Mouse (Mus musculus): ENCODE results near the gene Nid1. TPM values are rescaled to one million over a fixed set of nuclear protein-coding genes. Genes with fewer than 3 reads are reported as not detected.
"Not testable (repeated sequence)": the region's sequence is repeated elsewhere in the genome, so short reads cannot be mapped to it uniquely, and the experiment has no call there.

Nid1 gene
- total and polyA plus RNA-seq, 2 experiments, result 9.0 to 10.4 TPM

DNA sequence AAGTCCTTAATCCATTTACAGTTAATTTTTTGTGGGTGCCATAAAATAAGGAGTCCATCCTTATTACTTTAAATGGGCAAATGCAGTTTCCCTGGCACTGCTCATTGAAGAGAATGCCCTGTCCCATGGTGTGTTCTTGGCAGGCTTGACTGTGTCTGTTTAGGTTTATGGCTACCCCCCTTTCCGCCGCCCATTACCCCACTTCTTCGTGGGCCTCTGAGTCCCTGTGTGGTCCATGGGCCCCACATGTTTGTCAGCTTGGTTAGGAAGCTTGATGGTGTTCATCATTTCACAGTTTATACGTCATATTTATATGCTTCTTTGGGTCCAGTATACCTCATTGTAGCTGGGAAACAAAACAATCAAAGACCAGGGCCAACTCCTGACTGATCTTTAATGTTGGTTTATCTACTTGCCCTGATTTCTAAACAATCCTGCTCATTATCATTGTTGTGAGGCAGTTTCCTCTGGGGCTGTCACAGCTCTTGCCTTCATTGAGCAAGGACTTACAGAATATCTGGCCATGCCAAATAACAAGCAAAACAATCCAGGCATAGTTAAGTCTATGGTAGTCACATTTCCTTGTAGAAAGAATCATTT lies 20.9 kb downstream of the Nid1 start:
- no peak for DNase-seq (ENCODE audit: extremely low read depth, low read depth, low spot score)
- Histone ChIP-seq H3K27ac (replicated peaks; ENCODE audit: insufficient read depth, low read depth, low read length) (no peak overlapping the region), H3K27me3 (ENCODE audit: control insufficient read depth, insufficient read depth, low read length) (no peaks in the 10 kb centered on the region), H3K4me1 (ENCODE audit: control insufficient read depth, insufficient read depth, low read length) (no peaks in the 10 kb centered on the region; the same call in 1 of the 2 replicates), H3K9ac (ENCODE audit: low read depth, low read length) (no peak overlapping the region), H3K36me3 (ENCODE audit: control insufficient read depth, insufficient read depth, low read length) (no peaks in the 10 kb centered on the region), H3K79me2 (ENCODE audit: control insufficient read depth, insufficient read depth, low read length) (no peaks in the 10 kb centered on the region), H3K4me3 (ENCODE audit: insufficient read depth, low read depth, low read length) (no peak overlapping the region)
- 87% methylated on average over 4 of the region's 4 CpGs for WGBS
- TF ChIP-seq POLR2A (IDR thresholded peaks at IDR 0.05; ENCODE audit: extremely low read depth, insufficient read depth, low read length) (no peak), CTCF (IDR thresholded peaks at IDR 0.05; ENCODE audit: low read depth, low read length) (no peak)

DNA sequence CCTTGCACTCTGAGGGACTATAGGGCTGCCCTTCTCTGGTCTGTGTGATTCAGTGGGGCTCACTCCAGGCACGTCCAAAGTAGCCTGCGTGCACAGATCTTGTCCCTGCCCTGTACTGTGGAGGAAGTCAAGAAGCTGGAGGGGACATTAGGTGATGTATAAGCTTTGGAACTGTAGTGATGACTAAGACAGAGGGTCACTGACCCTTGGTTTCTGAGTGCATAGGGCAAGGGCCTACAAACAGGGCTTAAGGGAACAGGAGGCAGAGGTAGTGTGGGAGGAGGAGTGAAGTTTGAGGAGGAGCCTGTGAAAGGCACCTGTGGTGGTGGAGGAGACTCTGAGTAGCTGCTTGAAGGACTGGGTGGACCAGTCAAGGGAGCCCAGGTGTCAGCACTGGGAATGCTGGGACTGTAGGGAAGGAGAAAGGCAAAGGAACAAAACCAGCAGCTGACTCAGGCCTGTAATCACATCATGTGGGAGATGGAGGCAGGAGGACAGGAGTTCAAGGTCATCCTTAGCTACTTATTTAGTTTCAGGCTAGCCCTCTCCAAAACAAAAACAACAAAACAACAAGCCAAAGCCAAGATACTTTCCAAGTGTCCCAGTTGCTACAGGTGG lies 23.3 kb downstream of the Nid1 start:
- H3K4me1 ChIP-seq (ENCODE audit: control insufficient read depth, insufficient read depth, low read length), result peaks cover 6% of the 10 kb centered on the region
- H3K27ac ChIP-seq (replicated peaks; ENCODE audit: insufficient read depth, low read depth, low read length), result no peak overlapping the region
- TF ChIP-seq CTCF (IDR thresholded peaks at IDR 0.05; ENCODE audit: low read depth, low read length), result no peak
- TF ChIP-seq POLR2A (IDR thresholded peaks at IDR 0.05; ENCODE audit: extremely low read depth, insufficient read depth, low read length), result no peak
- no peaks in the 10 kb centered on the region for H3K79me2 ChIP-seq (ENCODE audit: control insufficient read depth, insufficient read depth, low read length)
- no peaks in the 10 kb centered on the region for H3K27me3 ChIP-seq (ENCODE audit: control insufficient read depth, insufficient read depth, low read length)
- DNase-seq (ENCODE audit: extremely low read depth, low read depth, low spot score), result no peak
- WGBS, result 83% methylated on average over 2 of the region's 2 CpGs
- H3K36me3 ChIP-seq (ENCODE audit: control insufficient read depth, insufficient read depth, low read length), result no peaks in the 10 kb centered on the region
- H3K4me3 ChIP-seq (ENCODE audit: insufficient read depth, low read depth, low read length), result no peak overlapping the region
- H3K9ac ChIP-seq (ENCODE audit: low read depth, low read length), result no peak overlapping the region

DNA sequence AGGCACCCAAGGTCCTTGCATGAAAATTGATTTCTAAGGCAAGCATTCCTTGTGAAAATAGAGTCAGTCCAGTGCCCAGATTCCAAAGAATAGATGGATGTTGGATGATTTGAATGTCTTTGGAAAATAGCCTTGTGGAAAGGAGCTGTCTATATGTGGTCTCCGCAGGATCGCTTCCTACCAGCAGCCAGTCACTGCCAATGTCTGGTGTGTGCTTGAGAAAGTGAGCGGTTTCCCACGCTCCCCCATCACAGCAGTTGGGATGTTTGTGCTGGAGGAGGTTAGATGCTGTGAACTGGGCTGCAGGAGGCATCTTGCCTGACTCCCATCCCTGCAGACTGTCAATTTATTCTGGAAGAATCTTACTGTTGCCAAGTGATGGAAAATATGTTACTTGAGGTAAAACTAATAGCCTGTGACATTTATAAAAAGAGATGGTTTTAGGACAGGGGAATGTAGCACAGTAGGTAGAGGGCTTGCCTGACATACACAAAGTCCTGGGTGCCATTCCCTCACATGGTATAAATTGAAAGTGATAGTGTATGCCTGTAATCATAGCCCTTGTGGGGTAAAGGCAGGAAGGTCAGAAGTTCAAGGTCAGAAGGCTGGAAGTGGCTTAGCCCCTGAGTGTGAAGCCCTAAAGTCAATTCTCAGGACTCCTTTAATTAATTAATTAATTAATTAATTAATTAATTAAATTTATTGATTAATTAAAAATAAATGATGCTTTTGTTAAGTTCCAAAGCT lies 24.3 kb downstream of the Nid1 start:
- 93% methylated on average over 4 of the region's 4 CpGs for WGBS
- Histone ChIP-seq H3K79me2 (ENCODE audit: control insufficient read depth, insufficient read depth, low read length) (no peaks in the 10 kb centered on the region), H3K27me3 (ENCODE audit: control insufficient read depth, insufficient read depth, low read length) (no peaks in the 10 kb centered on the region)

DNA sequence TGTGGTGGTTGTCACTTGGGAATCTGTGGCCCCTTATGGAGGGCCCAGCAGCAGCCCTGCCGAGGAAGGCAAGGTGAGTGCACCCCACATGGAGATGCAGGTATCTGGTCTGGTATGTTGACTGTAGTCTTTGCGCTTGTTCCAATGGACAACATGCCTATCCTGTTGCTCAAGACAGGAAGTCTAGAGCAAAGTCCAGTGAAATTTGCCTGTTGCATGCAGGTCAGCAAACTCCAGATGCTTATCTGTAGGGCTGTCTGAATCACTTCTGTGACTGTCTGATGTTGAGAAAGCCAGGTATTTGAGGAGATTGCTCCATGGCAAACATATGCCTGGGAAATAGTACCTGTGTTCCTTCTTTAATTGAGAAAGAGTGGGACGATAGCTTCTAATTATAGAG lies 26.6 kb downstream of the Nid1 start:
- WGBS, result 21% methylated on average over 3 of the region's 3 CpGs
- DNase-seq (ENCODE audit: extremely low read depth, low read depth, low spot score), result peak; percentile 97
- H3K79me2 ChIP-seq (ENCODE audit: control insufficient read depth, insufficient read depth, low read length), result no peaks in the 10 kb centered on the region
- H3K27ac ChIP-seq (replicated peaks; ENCODE audit: insufficient read depth, low read depth, low read length), result no peak overlapping the region
- H3K4me1 ChIP-seq (ENCODE audit: control insufficient read depth, insufficient read depth, low read length), result peaks cover 6% of the 10 kb centered on the region
- H3K36me3 ChIP-seq (ENCODE audit: control insufficient read depth, insufficient read depth, low read length), result no peaks in the 10 kb centered on the region
- no peaks in the 10 kb centered on the region for H3K27me3 ChIP-seq (ENCODE audit: control insufficient read depth, insufficient read depth, low read length)
- no peak for TF ChIP-seq CTCF (IDR thresholded peaks at IDR 0.05; ENCODE audit: low read depth, low read length)
- no peak for TF ChIP-seq POLR2A (IDR thresholded peaks at IDR 0.05; ENCODE audit: extremely low read depth, insufficient read depth, low read length)
- H3K9ac ChIP-seq (ENCODE audit: low read depth, low read length), result no peak overlapping the region
- H3K4me3 ChIP-seq (ENCODE audit: insufficient read depth, low read depth, low read length), result no peak overlapping the region

More for the DNA sequence above, 24.3 kb downstream of the Nid1 start:
- no peaks in the 10 kb centered on the region for H3K36me3 ChIP-seq (ENCODE audit: control insufficient read depth, insufficient read depth, low read length)
- H3K4me1 ChIP-seq (ENCODE audit: control insufficient read depth, insufficient read depth, low read length), result peaks cover 6% of the 10 kb centered on the region
- no peak overlapping the region for H3K4me3 ChIP-seq (ENCODE audit: insufficient read depth, low read depth, low read length)
- TF ChIP-seq POLR2A (IDR thresholded peaks at IDR 0.05; ENCODE audit: extremely low read depth, insufficient read depth, low read length), result no peak
- no peak for TF ChIP-seq CTCF (IDR thresholded peaks at IDR 0.05; ENCODE audit: low read depth, low read length)
- H3K27ac ChIP-seq (replicated peaks; ENCODE audit: insufficient read depth, low read depth, low read length), result no peak overlapping the region
- H3K9ac ChIP-seq (ENCODE audit: low read depth, low read length), result no peak overlapping the region
- DNase-seq (ENCODE audit: extremely low read depth, low read depth, low spot score), result no peak

DNA sequence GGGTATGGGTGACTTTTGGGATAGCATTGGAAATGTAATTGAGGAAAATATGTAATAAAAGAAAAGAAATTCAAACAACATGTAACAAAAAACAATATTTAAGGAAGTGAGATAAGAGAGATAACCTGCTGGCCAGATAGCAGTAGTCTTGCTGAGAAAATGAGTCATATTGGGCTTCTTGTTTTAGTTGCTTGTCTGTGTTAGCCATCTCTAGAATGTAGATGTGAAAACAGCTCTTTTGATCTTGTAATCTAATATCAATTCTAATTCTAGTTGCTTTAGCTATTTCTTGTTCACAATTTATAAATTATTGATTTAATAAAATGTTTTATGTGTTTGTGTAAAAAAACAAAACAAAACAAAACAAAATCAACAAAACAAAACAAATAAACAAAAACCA lies 29.9 kb downstream of the Nid1 start:
- DNase-seq (ENCODE audit: extremely low read depth, low read depth, low spot score); H3K27ac ChIP-seq (replicated peaks; ENCODE audit: insufficient read depth, low read depth, low read length); H3K4me3 ChIP-seq (ENCODE audit: insufficient read depth, low read depth, low read length); H3K36me3 ChIP-seq (ENCODE audit: control insufficient read depth, insufficient read depth, low read length); H3K27me3 ChIP-seq (ENCODE audit: control insufficient read depth, insufficient read depth, low read length); H3K79me2 ChIP-seq (ENCODE audit: control insufficient read depth, insufficient read depth, low read length); H3K9ac ChIP-seq (ENCODE audit: low read depth, low read length); H3K4me1 ChIP-seq (ENCODE audit: control insufficient read depth, insufficient read depth, low read length): not testable (repeated sequence)

DNA sequence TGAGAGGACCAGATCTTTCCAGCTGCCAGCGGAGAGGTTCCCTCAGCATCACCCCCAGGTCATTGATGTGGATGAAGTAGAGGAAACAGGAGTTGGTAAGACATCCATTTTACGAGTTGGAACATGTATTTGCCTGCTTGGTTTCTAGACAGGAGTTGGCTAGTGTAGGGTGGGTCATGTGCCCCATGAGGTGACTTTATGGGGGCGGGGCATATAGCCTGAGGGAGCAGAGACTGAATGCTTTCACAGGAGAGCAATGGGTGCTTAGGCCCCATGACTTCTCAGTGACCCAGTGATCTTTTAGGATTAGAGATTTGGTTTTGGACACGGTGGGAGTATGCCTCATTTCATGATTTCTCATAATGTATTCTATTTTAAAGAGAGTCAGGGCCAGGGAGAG lies 31.2 kb downstream of the Nid1 start:
- DNase-seq (ENCODE audit: extremely low read depth, low read depth, low spot score), result no peak
- Histone ChIP-seq H3K36me3 (ENCODE audit: control insufficient read depth, insufficient read depth, low read length) (no peaks in the 10 kb centered on the region), H3K9ac (ENCODE audit: low read depth, low read length) (no peak overlapping the region), H3K79me2 (ENCODE audit: control insufficient read depth, insufficient read depth, low read length) (no peaks in the 10 kb centered on the region), H3K4me3 (ENCODE audit: insufficient read depth, low read depth, low read length) (no peak overlapping the region), H3K4me1 (ENCODE audit: control insufficient read depth, insufficient read depth, low read length) (peaks cover 6% of the 10 kb centered on the region), H3K27me3 (ENCODE audit: control insufficient read depth, insufficient read depth, low read length) (no peaks in the 10 kb centered on the region), H3K27ac (replicated peaks; ENCODE audit: insufficient read depth, low read depth, low read length) (no peak overlapping the region)
- TF ChIP-seq CTCF (IDR thresholded peaks at IDR 0.05; ENCODE audit: low read depth, low read length), result no peak
- no peak for TF ChIP-seq POLR2A (IDR thresholded peaks at IDR 0.05; ENCODE audit: extremely low read depth, insufficient read depth, low read length)
- WGBS, result 90% methylated on average over 4 of the region's 4 CpGs
